Mouse (Mus musculus): ENCODE results near the gene Olfr90.

- TF ChIP-seq CTCF (IDR thresholded peaks at IDR 0.05) (no peak), EP300 (IDR thresholded peaks at IDR 0.05) (no peak)
Observed at GRCm38 (mm10) chr17:37063686-37064495, 24.4 kb downstream of the Olfr90 start.

Data from lung, postnatal 0 days (tissue).